ENCODE assay signal across 17 mouse cellular contexts in genomic region chr17:44487514-44488244, GRCm38 (mm10).
DNase-seq lines count a peak whose midpoint lies in the region; ATAC-seq and TF ChIP-seq lines count a peak whose summit lies in the region.
"Had no signal": no experiment of that assay in that cellular context is flagged by ENCODE, and none has a peak within 500 bp of the region (broad histone marks: within the 10 kb centered on the region; RNA-seq: fewer than 3 reads in every experiment).

No protein-coding gene starts in this region.

- no peak for TF ChIP-seq CTCF in forebrain, postnatal 0 days (IDR thresholded peaks at IDR 0.05; ENCODE audit: low read depth)

- peak; percentile 65 for ATAC-seq in forebrain, postnatal 0 days
- no peak for ATAC-seq in forebrain, embryonic 12.5 days (ENCODE audit: low FRiP score)
- ATAC-seq in megakaryocyte-erythroid progenitor cell, adult 5-6 weeks (replicated peaks; ENCODE audit: low FRiP score, low TSS enrichment, poor library complexity, severe bottlenecking) = no peak

- no peaks in the 10 kb centered on the region for H3K4me1 ChIP-seq in forebrain, postnatal 0 days (ENCODE audit: insufficient read depth)
- no peaks in the 10 kb centered on the region for H3K4me1 ChIP-seq in forebrain, embryonic 12.5 days
- H3K4me1 ChIP-seq: hindbrain, embryonic 10.5 days; liver, embryonic 15.5 days; neural tube, embryonic 13.5 days had no signal

- DNase-seq in forebrain, postnatal 0 days = no peak
- peak; percentile 17 for DNase-seq in right cerebral cortex, postnatal 14 days
- no peak for DNase-seq in right cerebral cortex, adult 18-20 months
- DNase-seq in left cerebral cortex, postnatal 36 days (ENCODE audit: low spot score in 2 of 2) = peak; percentile 22 to 35
- no peak for DNase-seq in urinary bladder, postnatal 4 days (ENCODE audit: low spot score in 2 of 2)
- DNase-seq in urinary bladder, postnatal 36 days (ENCODE audit: low spot score in 2 of 2) = no peak
- DNase-seq: cerebellum, adult 11 months; heart, adult 11 months; lung, postnatal 36 days had no signal

- H3K4me2 ChIP-seq in forebrain, postnatal 0 days (ENCODE audit: low read depth) = no peak overlapping the region
- no peak overlapping the region for H3K4me2 ChIP-seq in forebrain, embryonic 12.5 days
- H3K4me2 ChIP-seq: embryonic facial prominence, embryonic 12.5 days; limb, embryonic 12.5 days; liver, embryonic 15.5 days; neural tube, embryonic 13.5 days had no signal

- no peaks in the 10 kb centered on the region for H3K36me3 ChIP-seq in forebrain, postnatal 0 days (ENCODE audit: insufficient read depth)
- H3K36me3 ChIP-seq in forebrain, embryonic 12.5 days (replicated peaks) = no peaks in the 10 kb centered on the region
- H3K36me3 ChIP-seq: embryonic facial prominence, embryonic 12.5 days; hindbrain, embryonic 10.5 days; limb, embryonic 12.5 days; liver, embryonic 15.5 days; neural tube, embryonic 13.5 days had no signal

- no peak overlapping the region for H3K9ac ChIP-seq in forebrain, postnatal 0 days
- H3K9ac ChIP-seq in forebrain, embryonic 12.5 days = no peak overlapping the region
- H3K9ac ChIP-seq: embryonic facial prominence, embryonic 12.5 days; limb, embryonic 12.5 days; liver, embryonic 15.5 days; neural tube, embryonic 13.5 days had no signal

- intact Hi-C loops in left cerebral cortex, postnatal 36 days (cut with DNase I) = no loop called here

- no peak overlapping the region for H3K27ac ChIP-seq in forebrain, postnatal 0 days (ENCODE audit: low read depth, low read length)
- no peak overlapping the region for H3K27ac ChIP-seq in forebrain, embryonic 12.5 days
- H3K27ac ChIP-seq: embryonic facial prominence, embryonic 12.5 days; hindbrain, embryonic 10.5 days; kidney, postnatal 0 days; limb, embryonic 12.5 days; liver, embryonic 15.5 days; neural tube, embryonic 13.5 days had no signal

- H3K9me3 ChIP-seq in forebrain, postnatal 0 days (ENCODE audit: low read length) = no peaks in the 10 kb centered on the region
- no peaks in the 10 kb centered on the region for H3K9me3 ChIP-seq in forebrain, embryonic 12.5 days
- H3K9me3 ChIP-seq: embryonic facial prominence, embryonic 12.5 days; hindbrain, embryonic 10.5 days; limb, embryonic 12.5 days; liver, embryonic 15.5 days; neural tube, embryonic 13.5 days had no signal

- H3K27me3 ChIP-seq in forebrain, postnatal 0 days (ENCODE audit: insufficient read depth, low read length) = no peaks in the 10 kb centered on the region
- H3K27me3 ChIP-seq in forebrain, embryonic 12.5 days = no peaks in the 10 kb centered on the region
- H3K27me3 ChIP-seq: embryonic facial prominence, embryonic 12.5 days; limb, embryonic 12.5 days; liver, embryonic 15.5 days; neural tube, embryonic 13.5 days had no signal

- no peak overlapping the region for H3K4me3 ChIP-seq in forebrain, postnatal 0 days (ENCODE audit: low read depth, low read length)
- H3K4me3 ChIP-seq in forebrain, embryonic 12.5 days (replicated peaks) = no peak overlapping the region
- H3K4me3 ChIP-seq: embryonic facial prominence, embryonic 12.5 days; hindbrain, embryonic 10.5 days; limb, embryonic 12.5 days; liver, embryonic 15.5 days; neural tube, embryonic 13.5 days had no signal

- 87% methylated on average over 10 of the region's 10 CpGs for WGBS in forebrain, postnatal 0 days
- 86% methylated on average over 10 of the region's 10 CpGs for WGBS in forebrain, embryonic 12.5 days

Comparison
In these comparisons a context has a peak if more than half of its experiments do, and no peak if none do; other contexts are left out.
1. DNase-seq: peak in right cerebral cortex, postnatal 14 days (single experiment) and left cerebral cortex, postnatal 36 days (2 of 2); none in forebrain, postnatal 0 days (single experiment), right cerebral cortex, adult 18-20 months (single experiment), urinary bladder, postnatal 4 days (0 of 2) and urinary bladder, postnatal 36 days (0 of 2).